Mouse (Mus musculus): ENCODE results near the gene Prdm11.

Gene Prdm11

GRCm38 (mm10) chr2:93011465-93011864, 34.5 kb downstream of the Prdm11 start:
- DNase-seq: no peak

- DNase-seq: no peak
Observed at GRCm38 (mm10) chr2:93007967-93008685, 37.8 kb downstream of the Prdm11 start.

- DNase-seq: no peak
Observed at GRCm38 (mm10) chr2:93005028-93005427, 40.9 kb downstream of the Prdm11 start.

GRCm38 (mm10) chr2:92991976-92992375, 54.0 kb downstream of the Prdm11 start:
- no peak for DNase-seq

GRCm38 (mm10) chr2:92989593-92989992, 56.4 kb downstream of the Prdm11 start:
- no peak for DNase-seq

GRCm38 (mm10) chr2:92987901-92988631, 57.9 kb downstream of the Prdm11 start:
- peak; percentile 83 to 90 for DNase-seq

GRCm38 (mm10) chr2:92987108-92987618, 58.8 kb downstream of the Prdm11 start:
- no peak for DNase-seq

GRCm38 (mm10) chr2:92985600-92985999, 60.4 kb downstream of the Prdm11 start:
- DNase-seq: no peak

- DNase-seq: no peak
Observed at GRCm38 (mm10) chr2:92985171-92985570, 60.8 kb downstream of the Prdm11 start.

GRCm38 (mm10) chr2:92984321-92985108, 61.5 kb downstream of the Prdm11 start:
- no peak for DNase-seq

GRCm38 (mm10) chr2:92983273-92983620, 62.7 kb downstream of the Prdm11 start:
- DNase-seq: no peak

- no peak for DNase-seq
Observed at GRCm38 (mm10) chr2:92982591-92983272, 63.2 kb downstream of the Prdm11 start.

GRCm38 (mm10) chr2:92980165-92980564, 65.8 kb downstream of the Prdm11 start:
- no peak for DNase-seq

- peak; percentile 43 to 55 for DNase-seq
Observed at GRCm38 (mm10) chr2:92975031-92975790, 70.8 kb downstream of the Prdm11 start.

GRCm38 (mm10) chr2:92973646-92974045, 72.3 kb downstream of the Prdm11 start:
- no peak for DNase-seq

GRCm38 (mm10) chr2:92972071-92972470, 73.9 kb downstream of the Prdm11 start:
- DNase-seq: peak; percentile 60 to 68

- DNase-seq: no peak
Observed at GRCm38 (mm10) chr2:92971536-92971935, 74.4 kb downstream of the Prdm11 start.

- no peak for DNase-seq
Observed at GRCm38 (mm10) chr2:92971069-92971468, 74.9 kb downstream of the Prdm11 start.

- no peak for DNase-seq
Observed at GRCm38 (mm10) chr2:92967839-92968166, 78.2 kb downstream of the Prdm11 start.

- DNase-seq: no peak
Observed at GRCm38 (mm10) chr2:92967032-92967838, 78.7 kb downstream of the Prdm11 start.

GRCm38 (mm10) chr2:92966257-92966656, 79.7 kb downstream of the Prdm11 start:
- DNase-seq: peak; percentile 35 to 45
